Mouse (Mus musculus) bone marrow, adult 2 months (tissue): ENCODE results near the gene Gm29289. TPM values are rescaled to one million over a fixed set of nuclear protein-coding genes. Genes with fewer than 3 reads are reported as not detected.
"Not testable (repeated sequence)": the region's sequence is repeated elsewhere in the genome, so short reads cannot be mapped to it uniquely, and the experiment has no call there.

Experiments
- H3K27ac ChIP-seq: fragments of 200-500 bp; 2 replicates; pipeline ENCODE4 v1.5.1; 2012; ENCODE audit warnings: low read depth, mild to moderate bottlenecking, control low read depth, inconsistent platforms, low read length; ENCODE audit not compliant: control insufficient read depth, poor library complexity, insufficient read depth
- H3K4me1 ChIP-seq: fragments of 200-500 bp; 2 replicates; pipeline ENCODE4 v1.6.1; 2011; ENCODE audit warnings: low read length; ENCODE audit not compliant: control insufficient read depth, insufficient read depth
- H3K4me3 ChIP-seq: fragments of 200-500 bp; replicated peaks from 2 replicates; pipeline ENCODE3; 2011; ENCODE audit warnings: mild to moderate bottlenecking, low read depth, low read length, control low read depth; ENCODE audit not compliant: control insufficient read depth
- WGBS: fragments of 180-500 bp; shearing (Covaris S2); methylation state at CpG from one replicate; pipeline ENCODE4 v1.1.7; 2018; 5-methylcytosine and 5-hydroxymethylcytosine counted together
- polyA plus RNA-seq: library from polyadenylated mRNA; stranded (reverse); fragments of >200 nt; gene quantifications from 2 replicates; pipeline ENCODE4 v1.2.4, GENCODE M21; 2011; ENCODE audit warnings: low replicate concordance; ENCODE audit not compliant: missing spikeins, insufficient read depth, insufficient read length

Gene Gm29289
- not detected in 2 replicates for polyA plus RNA-seq

DNA sequence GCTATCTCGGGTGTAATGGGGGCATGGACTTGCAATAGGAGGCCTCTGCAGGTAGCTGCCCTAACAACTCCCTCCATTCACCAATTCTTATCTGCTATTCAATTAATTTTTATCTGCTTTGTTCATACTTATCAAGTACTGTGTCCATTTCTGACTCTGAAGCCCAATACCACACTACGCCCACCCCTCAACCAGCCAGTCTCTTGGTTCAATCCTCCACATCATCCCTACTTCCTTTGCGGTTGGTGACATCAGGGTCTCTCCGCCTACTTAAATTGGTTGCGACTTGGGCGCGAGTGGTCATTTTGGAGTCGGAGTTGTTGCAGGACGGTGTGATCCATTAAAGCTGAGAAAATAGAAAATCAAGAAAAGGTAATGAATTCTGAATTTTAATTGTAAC lies at the start of gene Gm29289:
Gene Gm29289, plus strand, starts transcription at position 301 of the 400 bp plus-strand sequence.
- not testable (repeated sequence) for H3K4me1 ChIP-seq, H3K4me3 ChIP-seq, H3K27ac ChIP-seq
- no CpG with 5 or more reads among the region's 9 CpGs for WGBS

GRCm38 (mm10) chrY:2900689-2901088 lies 31.7 kb upstream of the Gm29289 start, which contains the start of gene Gm10352:
Gm10352 (plus strand) TSS chrY:2900989.
- not testable (repeated sequence) for H3K4me1 ChIP-seq, H3K27ac ChIP-seq, H3K4me3 ChIP-seq
- no CpG with 5 or more reads among the region's 9 CpGs for WGBS

Other genes with a start within 250 kb of the Gm29289 start
- not detected in 2 replicates for gene H2al2b, start 211.9 kb upstream of the Gm29289 start, polyA plus RNA-seq
- gene Gm4064, start 136.4 kb upstream of the Gm29289 start, polyA plus RNA-seq = not detected in 2 replicates
- gene Rbmy, start 101.9 kb upstream of the Gm29289 start, polyA plus RNA-seq = not detected in 2 replicates
- not detected in 2 replicates for gene Gm10256, start 101.9 kb upstream of the Gm29289 start, polyA plus RNA-seq
- not detected in 2 replicates for gene Gm10352, start 31.6 kb upstream of the Gm29289 start, polyA plus RNA-seq